Mouse (Mus musculus) kidney, embryonic 16.5 days (tissue): Measurements from ENCODE around the gene Dnah7a. TPM values are rescaled to one million over a fixed set of nuclear protein-coding genes. Genes with fewer than 3 reads are reported as not detected.
"Not testable (repeated sequence)": the region's sequence is repeated elsewhere in the genome, so short reads cannot be mapped to it uniquely, and the experiment has no call there.

Experiments used
- ATAC-seq: fragments of 200-750 bp; cut with Nextera tagmentation; 2 replicates; pipeline ENCODE4 v1.8.0; 2017; ENCODE audit warnings: moderate TSS enrichment; ENCODE audit not compliant: low FRiP score, low TSS enrichment
- H3K27ac ChIP-seq: fragments of 300-500 bp; sonication (generic); 2 replicates; pipeline ENCODE4 v1.5.1; 2014; ENCODE audit warnings: low read length
- H3K27me3 ChIP-seq: fragments of 300-500 bp; sonication (generic); 2 replicates; pipeline ENCODE4 v1.6.1; 2014; ENCODE audit warnings: low read length, control low read depth, mixed read lengths; ENCODE audit not compliant: insufficient read depth
- H3K36me3 ChIP-seq: fragments of 300-500 bp; sonication (generic); 2 replicates; pipeline ENCODE4 v1.6.1; 2014; ENCODE audit warnings: low read length, control low read depth, mixed read lengths; ENCODE audit not compliant: insufficient read depth
- H3K4me1 ChIP-seq: fragments of 300-500 bp; sonication (generic); 2 replicates; pipeline ENCODE4 v1.6.1; 2014; ENCODE audit warnings: low read length, control low read depth, mixed read lengths; ENCODE audit not compliant: insufficient read depth
- H3K4me2 ChIP-seq: fragments of 300-500 bp; sonication (generic); replicated peaks from 2 replicates; pipeline ENCODE4 v1.6.1; 2014; ENCODE audit warnings: low read depth, low read length
- H3K4me3 ChIP-seq: fragments of 300-500 bp; sonication (generic); 2 replicates; pipeline ENCODE4 v1.5.1; 2014; ENCODE audit warnings: mild to moderate bottlenecking, low read length
- H3K9ac ChIP-seq: fragments of 300-500 bp; sonication (generic); replicated peaks from 2 replicates; pipeline ENCODE4 v1.6.1; 2014; ENCODE audit warnings: low read length
- H3K9me3 ChIP-seq: fragments of 300-500 bp; sonication (generic); 2 replicates; pipeline ENCODE4 v1.6.1; 2016; ENCODE audit warnings: low read length, control low read depth
- WGBS: fragments of 180-500 bp; shearing (Covaris S2); extraction: QIAGEN DNeasy Blood & Tissue Kit; methylation state at CpG from one replicate; pipeline ENCODE4 v1.1.7; 2014; 5-methylcytosine and 5-hydroxymethylcytosine counted together
- polyA plus RNA-seq: library from polyadenylated mRNA; unstranded; fragments of >200 nt; fragmentation: Nextera tagmentation; extraction: Ambion mirVana; gene quantifications from 2 replicates; pipeline ENCODE4 v1.2.1, GENCODE M21; 2015

Dnah7a gene
- polyA plus RNA-seq, 1 experiment from 2014 or later, result 0.70 TPM

- H3K9ac ChIP-seq, H3K4me2 ChIP-seq, H3K36me3 ChIP-seq, H3K27me3 ChIP-seq, H3K4me3 ChIP-seq, H3K9me3 ChIP-seq, H3K4me1 ChIP-seq, H3K27ac ChIP-seq: not testable (repeated sequence)
- 40% methylated on average over 3 of the region's 4 CpGs for WGBS
- ATAC-seq, result peak; percentile 23; the same call in 1 of the 2 replicates
Measured at GRCm38 (mm10) chr1:53740077-53740776, 33.6 kb upstream of the Dnah7a start.

- Histone ChIP-seq H3K4me2 (no peak overlapping the region), H3K9ac (no peak overlapping the region), H3K36me3 (no peaks in the 10 kb centered on the region), H3K27me3 (no peaks in the 10 kb centered on the region), H3K4me3 (no peak overlapping the region), H3K27ac (no peak overlapping the region), H3K4me1 (no peaks in the 10 kb centered on the region), H3K9me3 (no peaks in the 10 kb centered on the region)
- no peak for ATAC-seq
- 92% methylated on average over 3 of the region's 3 CpGs for WGBS
Measured at GRCm38 (mm10) chr1:53736583-53736982, 30.0 kb upstream of the Dnah7a start.

- Histone ChIP-seq H3K4me2 (no peak overlapping the region), H3K27me3 (no peaks in the 10 kb centered on the region), H3K4me3 (no peak overlapping the region), H3K9ac (no peak overlapping the region), H3K4me1 (no peaks in the 10 kb centered on the region), H3K9me3 (no peaks in the 10 kb centered on the region), H3K27ac (no peak overlapping the region), H3K36me3 (no peaks in the 10 kb centered on the region)
- 67% methylated on average over 5 of the region's 5 CpGs for WGBS
- no peak for ATAC-seq
Measured at GRCm38 (mm10) chr1:53728489-53729225, 22.1 kb upstream of the Dnah7a start.

- ATAC-seq, result no peak
- Histone ChIP-seq H3K4me3 (no peak overlapping the region), H3K27me3 (no peaks in the 10 kb centered on the region), H3K4me1 (no peaks in the 10 kb centered on the region), H3K9ac (no peak overlapping the region), H3K4me2 (no peak overlapping the region), H3K9me3 (no peaks in the 10 kb centered on the region), H3K27ac (no peak overlapping the region), H3K36me3 (no peaks in the 10 kb centered on the region)
- WGBS, result 94% methylated on average over 2 of the region's 2 CpGs
Measured at GRCm38 (mm10) chr1:53726883-53727282, 20.3 kb upstream of the Dnah7a start.

- no peaks in the 10 kb centered on the region for H3K36me3 ChIP-seq
- H3K27me3 ChIP-seq, result no peaks in the 10 kb centered on the region
- no peak overlapping the region for H3K27ac ChIP-seq
- no peaks in the 10 kb centered on the region for H3K4me1 ChIP-seq
- H3K9me3 ChIP-seq, result no peaks in the 10 kb centered on the region
- H3K4me3 ChIP-seq, result no peak overlapping the region
- ATAC-seq, result no peak
- no peak overlapping the region for H3K4me2 ChIP-seq
- no peak overlapping the region for H3K9ac ChIP-seq
Measured at GRCm38 (mm10) chr1:53721353-53721752, 14.8 kb upstream of the Dnah7a start.

GRCm38 (mm10) chr1:53720601-53721351 is 14.2 kb upstream of the Dnah7a start:
- Histone ChIP-seq H3K4me1 (no peaks in the 10 kb centered on the region), H3K4me2 (no peak overlapping the region), H3K36me3 (no peaks in the 10 kb centered on the region), H3K9me3 (no peaks in the 10 kb centered on the region), H3K9ac (no peak overlapping the region), H3K27me3 (no peaks in the 10 kb centered on the region), H3K27ac (no peak overlapping the region), H3K4me3 (no peak overlapping the region)
- 36% methylated on average over 5 of the region's 5 CpGs for WGBS
- ATAC-seq, result no peak

- H3K27ac ChIP-seq, result no peak overlapping the region
- H3K27me3 ChIP-seq, result no peaks in the 10 kb centered on the region
- no peaks in the 10 kb centered on the region for H3K9me3 ChIP-seq
- WGBS, result 76% methylated on average over 1 of the region's 1 CpGs
- no peak overlapping the region for H3K9ac ChIP-seq
- no peaks in the 10 kb centered on the region for H3K36me3 ChIP-seq
- ATAC-seq, result no peak
- H3K4me2 ChIP-seq, result no peak overlapping the region
- H3K4me1 ChIP-seq, result no peaks in the 10 kb centered on the region
- H3K4me3 ChIP-seq, result no peak overlapping the region
Measured at GRCm38 (mm10) chr1:53715966-53716515, 9.5 kb upstream of the Dnah7a start.

- Histone ChIP-seq H3K4me2 (no peak overlapping the region), H3K27me3 (no peaks in the 10 kb centered on the region), H3K36me3 (no peaks in the 10 kb centered on the region), H3K9me3 (no peaks in the 10 kb centered on the region), H3K9ac (no peak overlapping the region), H3K4me3 (no peak overlapping the region), H3K4me1 (no peaks in the 10 kb centered on the region), H3K27ac (no peak overlapping the region)
- WGBS, result 3% methylated on average over 4 of the region's 4 CpGs
- ATAC-seq, result no peak
Measured at GRCm38 (mm10) chr1:53715446-53715845, 8.9 kb upstream of the Dnah7a start.

- H3K9ac ChIP-seq, H3K4me1 ChIP-seq, H3K9me3 ChIP-seq, H3K4me2 ChIP-seq, H3K27ac ChIP-seq, ATAC-seq, H3K4me3 ChIP-seq, H3K27me3 ChIP-seq, H3K36me3 ChIP-seq: not testable (repeated sequence)
- 60% methylated on average over 2 of the region's 3 CpGs for WGBS
Measured at GRCm38 (mm10) chr1:53713383-53713782, 6.8 kb upstream of the Dnah7a start.
